Mouse (Mus musculus) liver, embryonic 16.5 days (tissue): ENCODE results near the gene Amdhd2. TPM values are rescaled to one million over a fixed set of nuclear protein-coding genes. Genes with fewer than 3 reads are reported as not detected.

Experiments
- ATAC-seq: fragments of 200-750 bp; cut with Nextera tagmentation; 2 replicates; pipeline ENCODE4 v1.8.0; 2017; ENCODE audit warnings: low read depth, mild to moderate bottlenecking, moderate number of reproducible peaks, moderate library complexity
- H3K27ac ChIP-seq: fragments of 300-500 bp; sonication (generic); 2 replicates; pipeline ENCODE4 v1.5.1; 2014; ENCODE audit warnings: mild to moderate bottlenecking, low read length
- H3K27me3 ChIP-seq: fragments of 300-500 bp; sonication (generic); 2 replicates; pipeline ENCODE4 v1.6.1; 2014; ENCODE audit warnings: low read depth, low read length, mixed read lengths; ENCODE audit not compliant: control insufficient read depth, insufficient read depth
- H3K36me3 ChIP-seq: fragments of 300-500 bp; sonication (generic); 2 replicates; pipeline ENCODE4 v1.6.1; 2014; ENCODE audit warnings: mild to moderate bottlenecking; ENCODE audit not compliant: control insufficient read depth, insufficient read depth
- H3K4me1 ChIP-seq: fragments of 300-500 bp; sonication (generic); 2 replicates; pipeline ENCODE4 v1.6.1; 2014; ENCODE audit warnings: low read depth, low read length, mixed read lengths; ENCODE audit not compliant: control insufficient read depth
- H3K4me2 ChIP-seq: fragments of 300-500 bp; sonication (generic); 2 replicates; pipeline ENCODE4 v1.6.1; 2014; ENCODE audit warnings: low read depth, low read length, mixed read lengths
- H3K4me3 ChIP-seq: fragments of 300-500 bp; sonication (generic); 2 replicates; pipeline ENCODE4 v1.5.1; 2014; ENCODE audit warnings: low read depth, mild to moderate bottlenecking, low read length
- H3K9ac ChIP-seq: fragments of 300-500 bp; sonication (generic); 2 replicates; pipeline ENCODE4 v1.6.1; 2014; ENCODE audit warnings: low read depth, low read length
- H3K9me3 ChIP-seq: fragments of 300-500 bp; sonication (generic); replicated peaks from 2 replicates; pipeline ENCODE4 v1.6.1; 2016; ENCODE audit warnings: low read length; ENCODE audit not compliant: control insufficient read depth
- WGBS: fragments of 180-500 bp; shearing (Covaris S2); extraction: QIAGEN DNeasy Blood & Tissue Kit; methylation state at CpG from one replicate; pipeline ENCODE4 v1.1.7; 2014; ENCODE audit not compliant: insufficient replicate concordance; 5-methylcytosine and 5-hydroxymethylcytosine counted together
- polyA plus RNA-seq: library from polyadenylated mRNA; unstranded; fragments of >200 nt; fragmentation: Nextera tagmentation; extraction: Ambion mirVana; gene quantifications from 2 replicates; pipeline ENCODE4 v1.2.1, GENCODE M21; 2015

The Amdhd2 gene
- polyA plus RNA-seq, 1 experiment from 2014 or later = 25.0 TPM

GRCm38 (mm10) chr17:24201092-24201491 is 37.5 kb upstream of the Amdhd2 start:
- no peaks in the 10 kb centered on the region for H3K9me3 ChIP-seq
- no peak overlapping the region for H3K27ac ChIP-seq
- H3K9ac ChIP-seq = no peak overlapping the region
- no peak overlapping the region for H3K4me3 ChIP-seq
- H3K27me3 ChIP-seq = no peaks in the 10 kb centered on the region
- 62% methylated on average over 4 of the region's 4 CpGs for WGBS
- H3K4me1 ChIP-seq = peaks cover 94% of the 10 kb centered on the region
- H3K4me2 ChIP-seq = peak overlapping the region; percentile 100; the same call in 1 of the 2 replicates
- ATAC-seq = no peak
- no peaks in the 10 kb centered on the region for H3K36me3 ChIP-seq

DNA sequence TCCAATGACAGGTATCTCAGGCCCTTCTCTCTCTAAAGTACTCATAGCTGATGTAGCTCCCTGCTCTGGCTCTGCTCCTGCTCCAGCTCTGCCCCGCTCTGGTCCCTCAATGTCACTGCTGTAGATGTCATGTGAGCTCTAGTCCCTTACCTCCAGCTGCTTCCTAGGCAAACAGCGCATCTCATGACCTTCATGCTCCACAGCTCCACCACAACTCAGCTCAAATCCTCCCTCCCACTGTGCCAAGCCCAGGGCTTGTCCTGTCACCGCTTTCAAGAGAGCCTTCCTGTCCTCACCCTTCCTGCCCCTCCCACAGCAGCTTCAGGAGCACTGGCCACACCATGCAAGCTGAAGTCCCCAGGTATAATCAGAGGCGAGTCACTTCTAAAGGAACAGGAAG is 36.2 kb upstream of the Amdhd2 start:
- H3K4me3 ChIP-seq = peak overlapping the region; percentile 10; the same call in 1 of the 2 replicates
- ATAC-seq = no peak
- 43% methylated on average over 4 of the region's 4 CpGs for WGBS

GRCm38 (mm10) chr17:24199252-24199651 is 35.7 kb upstream of the Amdhd2 start:
- Histone ChIP-seq H3K4me1 (peaks cover 96% of the 10 kb centered on the region), H3K9ac (peak overlapping the region; percentile 53), H3K36me3 (no peaks in the 10 kb centered on the region), H3K4me2 (peak overlapping the region; percentile 49), H3K4me3 (peak overlapping the region; percentile 10), H3K27ac (peak overlapping the region; percentile 80), H3K27me3 (no peaks in the 10 kb centered on the region), H3K9me3 (no peaks in the 10 kb centered on the region)
- peak; percentile 39 for ATAC-seq
- 50% methylated on average over 4 of the region's 4 CpGs for WGBS

More for the DNA sequence above, 36.2 kb upstream of the Amdhd2 start:
- H3K9ac ChIP-seq = peak overlapping the region; percentile 53
- H3K4me1 ChIP-seq = peaks cover 96% of the 10 kb centered on the region
- H3K27ac ChIP-seq = peak overlapping the region; percentile 80
- H3K9me3 ChIP-seq = no peaks in the 10 kb centered on the region
- peak overlapping the region; percentile 49 for H3K4me2 ChIP-seq
- no peaks in the 10 kb centered on the region for H3K36me3 ChIP-seq
- H3K27me3 ChIP-seq = no peaks in the 10 kb centered on the region

DNA sequence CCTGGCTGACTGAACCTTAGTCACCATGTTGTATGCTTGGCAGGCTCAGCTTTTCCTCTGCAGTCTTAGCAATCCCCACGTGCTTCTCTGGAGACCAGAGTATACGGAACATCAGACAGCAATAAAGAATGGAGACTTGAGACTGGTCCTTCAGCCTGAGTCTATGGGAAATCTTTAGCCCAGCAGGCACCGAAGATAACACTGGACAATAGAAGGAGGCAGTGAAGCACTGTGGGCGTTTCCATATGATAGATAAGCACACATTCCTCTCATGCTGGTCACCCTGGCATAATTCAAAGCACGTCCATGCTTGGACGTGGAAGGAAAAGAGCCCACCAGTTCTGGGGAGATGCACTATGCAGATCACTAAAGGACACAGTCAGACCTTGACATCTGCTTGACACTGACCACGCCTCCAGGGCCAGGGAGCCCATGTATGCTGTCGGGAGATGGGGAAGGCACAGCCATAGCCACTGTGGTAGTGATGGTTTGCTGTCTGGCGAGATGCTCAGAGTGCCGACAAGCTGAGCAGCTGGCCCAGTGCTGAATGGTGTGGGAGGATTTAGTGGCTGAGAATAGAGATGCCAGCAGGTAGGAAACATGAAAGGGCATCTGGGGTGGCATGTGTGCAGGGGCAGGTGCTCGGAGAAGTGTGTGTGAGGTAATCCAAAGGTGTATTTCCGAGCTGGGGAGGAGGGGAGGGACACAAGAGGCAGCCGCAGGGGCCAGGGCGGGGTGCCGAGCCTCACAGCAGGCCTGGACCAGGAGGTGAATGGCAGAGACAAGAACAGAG is 33.7 kb upstream of the Amdhd2 start:
- Histone ChIP-seq H3K9me3 (no peaks in the 10 kb centered on the region), H3K4me2 (no peak overlapping the region), H3K9ac (no peak overlapping the region), H3K4me1 (peaks cover 97% of the 10 kb centered on the region), H3K4me3 (no peak overlapping the region), H3K27ac (no peak overlapping the region), H3K36me3 (no peaks in the 10 kb centered on the region), H3K27me3 (no peaks in the 10 kb centered on the region)
- 46% methylated on average over 15 of the region's 15 CpGs for WGBS
- ATAC-seq = peak; percentile 28; the same call in 1 of the 2 replicates

GRCm38 (mm10) chr17:24195349-24195748 is 31.8 kb upstream of the Amdhd2 start:
- Histone ChIP-seq H3K36me3 (no peaks in the 10 kb centered on the region), H3K4me3 (no peak overlapping the region), H3K9ac (no peak overlapping the region), H3K27me3 (no peaks in the 10 kb centered on the region), H3K9me3 (no peaks in the 10 kb centered on the region), H3K4me2 (no peak overlapping the region), H3K4me1 (peaks cover 86% of the 10 kb centered on the region), H3K27ac (no peak overlapping the region)
- no peak for ATAC-seq
- WGBS = 71% methylated on average over 2 of the region's 2 CpGs

DNA sequence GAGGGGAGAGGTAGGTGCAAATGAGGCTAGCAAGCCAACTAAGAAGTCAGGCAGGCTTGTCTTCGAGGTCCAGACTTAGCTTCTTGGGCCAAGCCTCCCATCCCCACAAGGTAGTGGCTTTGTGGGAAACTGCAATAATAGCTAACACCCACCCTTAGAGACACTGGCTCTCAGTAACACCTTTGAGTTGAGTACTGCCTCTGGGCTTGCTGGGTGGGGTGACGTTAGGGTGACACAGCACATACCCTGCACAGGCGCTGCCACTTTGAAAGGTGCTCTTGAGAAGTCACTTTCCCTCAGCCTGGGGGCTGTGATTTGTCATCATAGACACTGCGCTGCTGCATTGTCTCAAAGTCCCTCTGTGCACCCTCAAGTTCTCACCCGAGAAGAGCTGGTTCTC is 30.2 kb upstream of the Amdhd2 start:
- 60% methylated on average over 5 of the region's 5 CpGs for WGBS
- Histone ChIP-seq H3K9ac (peak overlapping the region; percentile 40), H3K4me3 (no peak overlapping the region), H3K9me3 (no peaks in the 10 kb centered on the region), H3K4me1 (peaks cover 70% of the 10 kb centered on the region), H3K27me3 (no peaks in the 10 kb centered on the region), H3K36me3 (peaks cover 3% of the 10 kb centered on the region; the same call in 1 of the 2 replicates), H3K27ac (peak overlapping the region; percentile 60), H3K4me2 (peak overlapping the region; percentile 33)
- ATAC-seq = peak; percentile 74

GRCm38 (mm10) chr17:24193268-24193667 is 29.7 kb upstream of the Amdhd2 start:
- no peaks in the 10 kb centered on the region for H3K27me3 ChIP-seq
- no peak overlapping the region for H3K4me2 ChIP-seq
- peak overlapping the region; percentile 60 for H3K27ac ChIP-seq
- peak overlapping the region; percentile 40 for H3K9ac ChIP-seq
- ATAC-seq = no peak
- peaks cover 5% of the 10 kb centered on the region; the same call in 1 of the 2 replicates for H3K36me3 ChIP-seq
- WGBS = 82% methylated on average over 8 of the region's 8 CpGs
- H3K4me3 ChIP-seq = no peak overlapping the region
- no peaks in the 10 kb centered on the region for H3K9me3 ChIP-seq
- peaks cover 65% of the 10 kb centered on the region for H3K4me1 ChIP-seq

DNA sequence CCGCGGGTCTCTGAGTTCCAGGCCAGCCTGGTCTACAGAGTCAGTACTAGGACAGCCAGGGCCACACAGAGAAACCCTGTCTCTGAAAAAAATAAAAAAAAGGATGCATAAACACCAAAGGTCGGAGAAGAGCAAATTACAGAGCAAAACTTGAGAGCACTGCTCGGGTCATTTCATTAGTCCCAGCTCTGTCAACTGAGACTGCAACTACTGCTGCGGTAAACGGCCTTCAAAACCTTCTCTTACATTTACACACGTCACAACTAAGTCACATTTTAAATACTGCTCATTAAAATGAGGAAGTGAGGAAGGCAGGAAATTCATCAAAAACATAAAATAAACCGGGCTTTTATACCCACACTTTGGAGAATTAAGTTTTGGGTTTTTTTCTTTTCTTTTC is 29.3 kb upstream of the Amdhd2 start:
- H3K27ac ChIP-seq = 0 out of 2 replicates have a peak overlapping the region, but pooled peaks have one; percentile 60
- H3K9ac ChIP-seq = no peak overlapping the region
- H3K4me3 ChIP-seq = no peak overlapping the region
- 49% methylated on average over 8 of the region's 8 CpGs for WGBS
- H3K36me3 ChIP-seq = peaks cover 7% of the 10 kb centered on the region
- H3K4me1 ChIP-seq = peaks cover 61% of the 10 kb centered on the region
- no peaks in the 10 kb centered on the region for H3K9me3 ChIP-seq
- H3K4me2 ChIP-seq = no peak overlapping the region
- no peak for ATAC-seq
- H3K27me3 ChIP-seq = no peaks in the 10 kb centered on the region

- H3K27me3 ChIP-seq = no peaks in the 10 kb centered on the region
- H3K36me3 ChIP-seq = peaks cover 9% of the 10 kb centered on the region
- ATAC-seq = no peak
- WGBS = 73% methylated on average over 4 of the region's 4 CpGs
- H3K4me1 ChIP-seq = peaks cover 47% of the 10 kb centered on the region
- no peak overlapping the region for H3K4me3 ChIP-seq
- H3K27ac ChIP-seq = no peak overlapping the region
- H3K4me2 ChIP-seq = no peak overlapping the region; the same call in 1 of the 2 replicates
- H3K9ac ChIP-seq = no peak overlapping the region
- H3K9me3 ChIP-seq = no peaks in the 10 kb centered on the region
These were observed 27.9 kb upstream of the Amdhd2 start for GRCm38 (mm10) chr17:24191481-24191880.
